Mouse (Mus musculus) frontal cortex, adult 2 months (tissue): ENCODE results near the gene Slc25a51. TPM values are rescaled to one million over a fixed set of nuclear protein-coding genes. Genes with fewer than 3 reads are reported as not detected.
A peak's percentile ranks its signal among the peaks of the same experiment; 100 is the strongest.

Experiments
- DNase-seq, 2 experiments: peaks; one replicate each; pipeline ENCODE4 v3.0.0; 2022; ENCODE audit warnings: low spot score in 1 of 2; ENCODE audit errors: extremely low spot score in 1 of 2
- polyA plus RNA-seq: library from polyadenylated mRNA; depleted of rRNA; stranded (reverse); fragments of >200 nt; gene quantifications from 2 replicates; pipeline ENCODE4 v1.2.3, GENCODE M21; 2012

Slc25a51 gene
- polyA plus RNA-seq, 1 experiment, result 89.2 TPM

- peak in 1 of 2 experiments; percentile 40 for DNase-seq
Measured at GRCm38 (mm10) chr4:45426724-45427457, 18.3 kb upstream of the Slc25a51 start.

GRCm38 (mm10) chr4:45423406-45423805, 14.8 kb upstream of the Slc25a51 start:
- DNase-seq, result no peak

- DNase-seq, result no peak
Measured at GRCm38 (mm10) chr4:45422640-45423039, 14.1 kb upstream of the Slc25a51 start.

- no peak for DNase-seq
Measured at GRCm38 (mm10) chr4:45421519-45422260, 13.1 kb upstream of the Slc25a51 start.

- no peak for DNase-seq
Measured at GRCm38 (mm10) chr4:45420733-45421132, 12.2 kb upstream of the Slc25a51 start.

- no peak for DNase-seq
Measured at GRCm38 (mm10) chr4:45419051-45419450, 10.5 kb upstream of the Slc25a51 start.

GRCm38 (mm10) chr4:45418229-45418950, 9.8 kb upstream of the Slc25a51 start:
- DNase-seq, result peak; percentile 18 to 79

GRCm38 (mm10) chr4:45416314-45416713, 7.7 kb upstream of the Slc25a51 start:
- no peak for DNase-seq

GRCm38 (mm10) chr4:45413674-45414338, 5.2 kb upstream of the Slc25a51 start:
- no peak for DNase-seq

- DNase-seq, result no peak
Measured at GRCm38 (mm10) chr4:45412433-45413192, 4.0 kb upstream of the Slc25a51 start.

- DNase-seq, result no peak
Measured at GRCm38 (mm10) chr4:45411181-45411790, 2.7 kb upstream of the Slc25a51 start.

- DNase-seq, result peak in 1 of 2 experiments; percentile 53
Measured at GRCm38 (mm10) chr4:45409270-45409669, 704 bp upstream of the Slc25a51 start.

GRCm38 (mm10) chr4:45407703-45408334, 747 bp downstream of the Slc25a51 start:
- DNase-seq, result peak in 1 of 2 experiments; percentile 13

GRCm38 (mm10) chr4:45407001-45407702, 1.4 kb downstream of the Slc25a51 start:
- DNase-seq, result no peak

- DNase-seq, result no peak
Measured at GRCm38 (mm10) chr4:45406397-45406796, 2.2 kb downstream of the Slc25a51 start.

- no peak for DNase-seq
Measured at GRCm38 (mm10) chr4:45405315-45405714, 3.3 kb downstream of the Slc25a51 start.

- DNase-seq, result no peak
Measured at GRCm38 (mm10) chr4:45404086-45404485, 4.5 kb downstream of the Slc25a51 start.

GRCm38 (mm10) chr4:45403499-45403878, 5.1 kb downstream of the Slc25a51 start:
- DNase-seq, result no peak
